Mouse (Mus musculus): Measurements from ENCODE around the gene Hormad2. TPM values are rescaled to one million over a fixed set of nuclear protein-coding genes. Genes with fewer than 3 reads are reported as not detected.

Gene Hormad2
- total and polyA plus RNA-seq, 3 experiments = not detected

DNA sequence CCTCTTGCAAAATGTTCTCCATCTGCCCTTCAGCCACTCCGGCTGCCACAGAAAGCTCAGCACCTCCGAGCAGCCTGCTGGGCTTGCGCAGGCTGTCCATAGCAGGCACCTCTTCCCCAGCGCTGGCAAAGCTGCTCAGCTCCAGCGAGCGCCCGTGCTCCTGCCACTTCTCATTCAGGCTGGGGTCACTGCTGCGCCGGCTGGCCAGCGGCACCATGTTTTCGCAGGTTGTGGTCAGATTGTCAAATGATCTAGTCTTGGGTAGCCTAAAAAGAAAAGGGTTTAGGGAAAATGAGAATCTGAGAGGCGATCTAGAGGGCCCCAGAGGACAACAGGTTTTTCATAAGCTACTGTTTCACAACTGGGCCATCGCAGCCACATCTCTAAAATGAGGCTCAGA, 47.5 kb upstream of the Hormad2 start:
- H3K27me3 ChIP-seq (replicated peaks) = no peaks in the 10 kb centered on the region
- no peaks in the 10 kb centered on the region for H3K9me3 ChIP-seq (replicated peaks; ENCODE audit: low read length)
- no peaks in the 10 kb centered on the region for H3K79me2 ChIP-seq (replicated peaks; ENCODE audit: control insufficient read depth, extremely low read depth, insufficient read depth, poor library complexity, severe bottlenecking)
- no peak overlapping the region for H3K4me3 ChIP-seq (replicated peaks in 1 of 3; ENCODE audit: low read depth in 2 of 3, low read length in 2 of 3, poor library complexity in 1 of 3)
- peaks cover 73 to 92% of the 10 kb centered on the region in 2 experiments for H3K36me3 ChIP-seq (replicated peaks in 1 of 2; ENCODE audit: control insufficient read depth in 1 of 2, insufficient read depth in 1 of 2, low read length in 1 of 2)
- TF ChIP-seq RCOR1 (conservative IDR thresholded peaks at IDR 0.05; ENCODE audit: low read depth, low read length) = no peak
- TF ChIP-seq KAT2A (IDR thresholded peaks at IDR 0.05; ENCODE audit: insufficient replicate concordance, low read length) = no peak
- TF ChIP-seq TBP (conservative IDR thresholded peaks at IDR 0.05; ENCODE audit: low read depth, low read length) = peak; percentile 63; the same call in 1 of the 2 replicates
- TF ChIP-seq CTCF (conservative IDR thresholded peaks at IDR 0.05 in 1 of 2, IDR thresholded peaks at IDR 0.05 in 1 of 2; ENCODE audit: low read depth in 2 of 2, low read length in 2 of 2) = peak in 1 of 2 experiments; percentile 33; a peak in 2 of 4 replicates
- peak; percentile 90 for TF ChIP-seq UBTF (IDR thresholded peaks at IDR 0.05; ENCODE audit: low read depth, low read length)
- no peak for TF ChIP-seq BHLHE40 (IDR thresholded peaks at IDR 0.05; ENCODE audit: low read depth, low read length)
- no peak for TF ChIP-seq NRF1 (IDR thresholded peaks at IDR 0.05; ENCODE audit: low read depth, low read length)
- no peak for TF ChIP-seq MAX (IDR thresholded peaks at IDR 0.05; ENCODE audit: low read length)
- TF ChIP-seq NELFE (IDR thresholded peaks at IDR 0.05; ENCODE audit: low read depth, low read length) = no peak
- no peak for TF ChIP-seq JUN (IDR thresholded peaks at IDR 0.05; ENCODE audit: insufficient read depth, low read depth, low read length)
- TF ChIP-seq ETS1 (conservative IDR thresholded peaks at IDR 0.05; ENCODE audit: low read depth, low read length) = no peak
- no peak for TF ChIP-seq ZKSCAN1 (IDR thresholded peaks at IDR 0.05; ENCODE audit: borderline replicate concordance, low read depth, low read length)
- TF ChIP-seq E2F4 (IDR thresholded peaks at IDR 0.05; ENCODE audit: insufficient replicate concordance, low read depth, low read length) = no peak
- TF ChIP-seq RAD21 (IDR thresholded peaks at IDR 0.05; ENCODE audit: low read depth, low read length) = peak; percentile 14
- TF ChIP-seq MAZ (IDR thresholded peaks at IDR 0.05; ENCODE audit: low read depth, low read length) = no peak
- peaks cover 18 to 39% of the 10 kb centered on the region in 2 experiments for H3K4me1 ChIP-seq (ENCODE audit: control insufficient read depth in 1 of 2, insufficient read depth in 2 of 2)
- H3K9ac ChIP-seq (ENCODE audit: insufficient read depth, low read depth) = 0 out of 2 replicates have a peak overlapping the region, but pooled peaks have one; percentile 2
- H3K4me2 ChIP-seq (ENCODE audit: insufficient read depth, low read depth, poor library complexity, severe bottlenecking) = peak overlapping the region; percentile 14
- no peak for DNase-seq (ENCODE audit: extremely low read depth)
- in situ Hi-C loops (cut with MboI; ENCODE audit: low pct_ligation_motif_present, low pct_unique_long_range_greater_than_20kb, low sequenced_read_pairs) = no loop called here
- dilution Hi-C loops (cut with MboI; ENCODE audit: extremely low pct_ligation_motif_present, extremely low pct_unique_long_range_greater_than_20kb, low sequenced_read_pairs) = no loop called here
- peak overlapping the region; percentile 85 for H3K27ac ChIP-seq (ENCODE audit: insufficient read depth, low read depth)

- H3K9me3 ChIP-seq (replicated peaks; ENCODE audit: low read length) = no peaks in the 10 kb centered on the region
- peaks cover 79 to 94% of the 10 kb centered on the region in 2 experiments for H3K36me3 ChIP-seq (replicated peaks in 1 of 2; ENCODE audit: control insufficient read depth in 1 of 2, insufficient read depth in 1 of 2, low read length in 1 of 2)
- H3K79me2 ChIP-seq (replicated peaks; ENCODE audit: control insufficient read depth, extremely low read depth, insufficient read depth, poor library complexity, severe bottlenecking) = no peaks in the 10 kb centered on the region
- H3K27me3 ChIP-seq (replicated peaks) = no peaks in the 10 kb centered on the region
- H3K4me3 ChIP-seq (replicated peaks in 1 of 3; ENCODE audit: low read depth in 2 of 3, low read length in 2 of 3, poor library complexity in 1 of 3) = no peak overlapping the region
- no peak for DNase-seq (ENCODE audit: extremely low read depth)
- dilution Hi-C loops (cut with MboI; ENCODE audit: extremely low pct_ligation_motif_present, extremely low pct_unique_long_range_greater_than_20kb, low sequenced_read_pairs) = no loop called here
- in situ Hi-C loops (cut with MboI; ENCODE audit: low pct_ligation_motif_present, low pct_unique_long_range_greater_than_20kb, low sequenced_read_pairs) = no loop called here
- no peak overlapping the region for H3K4me2 ChIP-seq (ENCODE audit: insufficient read depth, low read depth, poor library complexity, severe bottlenecking)
- TF ChIP-seq MAFK (IDR thresholded peaks at IDR 0.05; ENCODE audit: insufficient replicate concordance, low read length) = no peak
- no peak for TF ChIP-seq POLR2AphosphoS2 (IDR thresholded peaks at IDR 0.05; ENCODE audit: low read depth, low read length)
- TF ChIP-seq CHD1 (IDR thresholded peaks at IDR 0.05; ENCODE audit: low read depth, low read length) = no peak
- no peak for TF ChIP-seq IRF4 (IDR thresholded peaks at IDR 0.05; ENCODE audit: low read depth, low read length)
- H3K27ac ChIP-seq (ENCODE audit: insufficient read depth, low read depth) = peak overlapping the region; percentile 85
- H3K9ac ChIP-seq (ENCODE audit: insufficient read depth, low read depth) = no peak overlapping the region
- peaks cover 18 to 44% of the 10 kb centered on the region in 2 experiments for H3K4me1 ChIP-seq (ENCODE audit: control insufficient read depth in 1 of 2, insufficient read depth in 2 of 2)
These were observed 46.6 kb upstream of the Hormad2 start for GRCm38 (mm10) chr11:4487401-4487965.

Data from CH12.LX (cell line).